Mouse (Mus musculus): ENCODE results near the gene Ddx28. TPM values are rescaled to one million over a fixed set of nuclear protein-coding genes. Genes with fewer than 3 reads are reported as not detected.

Ddx28 gene
- polyA plus RNA-seq, 1 experiment from 2014 or later: 7.5 TPM

DNA sequence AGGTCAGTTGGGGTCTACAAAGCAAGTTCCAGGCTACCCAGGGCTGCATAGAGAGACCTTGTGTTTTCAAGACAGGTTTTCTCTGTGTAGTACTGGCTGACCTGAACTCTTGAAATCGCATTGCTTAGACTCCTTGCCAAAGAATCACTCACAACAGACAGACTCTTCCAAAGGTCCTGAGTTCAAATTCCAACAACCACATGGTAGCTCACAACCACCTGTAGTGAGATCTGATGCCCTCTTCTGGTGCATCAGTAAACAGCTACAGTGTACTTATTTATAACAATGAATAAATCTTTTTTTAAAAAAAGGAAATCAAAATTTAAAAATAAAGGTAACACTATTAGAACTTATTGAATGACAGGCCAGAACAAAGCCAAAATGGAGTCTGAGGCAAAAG is 30.5 kb downstream of the Ddx28 start:
- ATAC-seq: no peak
- peak; percentile 21; the same call in 1 of the 2 replicates for TF ChIP-seq CTCF (IDR thresholded peaks at IDR 0.05; ENCODE audit: low read depth)
- no peaks in the 10 kb centered on the region for H3K4me1 ChIP-seq (replicated peaks; ENCODE audit: control insufficient read depth, insufficient read depth, low read length)
- H3K4me3 ChIP-seq (ENCODE audit: low read depth, low read length): no peak overlapping the region
- no peaks in the 10 kb centered on the region for H3K9me3 ChIP-seq (ENCODE audit: control insufficient read depth)
- WGBS: 98% methylated on average over 1 of the region's 1 CpGs
- H3K4me2 ChIP-seq (replicated peaks; ENCODE audit: low read depth): no peak overlapping the region
- H3K27me3 ChIP-seq (replicated peaks; ENCODE audit: control insufficient read depth, insufficient read depth, low read length): no peaks in the 10 kb centered on the region
- H3K36me3 ChIP-seq (ENCODE audit: control insufficient read depth, insufficient read depth): no peaks in the 10 kb centered on the region
- no peak overlapping the region for H3K9ac ChIP-seq (ENCODE audit: low read depth, low read length)
- H3K27ac ChIP-seq (ENCODE audit: low read depth, low read length): no peak overlapping the region

DNA sequence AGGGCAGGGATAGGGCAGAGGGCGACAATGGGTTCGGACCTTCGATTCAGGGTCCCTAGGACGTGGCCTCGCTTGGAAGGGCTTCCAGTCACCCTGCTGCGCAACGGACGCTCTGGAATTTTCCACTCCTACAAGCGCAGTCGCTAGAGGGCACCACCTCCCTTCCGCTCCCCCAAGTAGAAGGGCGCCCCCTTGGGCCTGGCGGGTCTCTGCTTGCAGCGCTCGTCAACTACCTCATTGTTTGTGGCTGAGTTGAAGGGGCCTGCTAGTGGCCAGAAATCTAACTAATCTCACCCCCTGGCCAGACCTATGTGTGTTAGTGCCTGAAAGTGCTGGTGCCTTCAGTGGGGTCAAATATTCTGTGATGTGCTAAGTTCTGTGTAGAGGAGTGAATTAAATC is 32.4 kb downstream of the Ddx28 start, which contains the start of gene Dpep3:
Gene Dpep3, minus strand, starts transcription at position 105 of the 400 bp plus-strand sequence.
- no peaks in the 10 kb centered on the region for H3K4me1 ChIP-seq (replicated peaks; ENCODE audit: control insufficient read depth, insufficient read depth, low read length)
- H3K27ac ChIP-seq (ENCODE audit: low read depth, low read length): no peak within 1 kb of the TSS
- no peak within 1 kb of the TSS for H3K4me3 ChIP-seq (ENCODE audit: low read depth, low read length)
- H3K4me2 ChIP-seq (replicated peaks; ENCODE audit: low read depth): no peak within 1 kb of the TSS
- 94% methylated on average over 15 of the region's 15 CpGs for WGBS
- no peaks in the 10 kb centered on the region for H3K36me3 ChIP-seq (ENCODE audit: control insufficient read depth, insufficient read depth)
- H3K27me3 ChIP-seq (replicated peaks; ENCODE audit: control insufficient read depth, insufficient read depth, low read length): no peaks in the 10 kb centered on the region
- TF ChIP-seq CTCF (IDR thresholded peaks at IDR 0.05; ENCODE audit: low read depth): 0 out of 2 replicates have a peak, but pooled peaks have one; percentile 23
- no peak for ATAC-seq
- H3K9me3 ChIP-seq (ENCODE audit: control insufficient read depth): no peaks in the 10 kb centered on the region
- H3K9ac ChIP-seq (ENCODE audit: low read depth, low read length): no peak within 1 kb of the TSS

DNA sequence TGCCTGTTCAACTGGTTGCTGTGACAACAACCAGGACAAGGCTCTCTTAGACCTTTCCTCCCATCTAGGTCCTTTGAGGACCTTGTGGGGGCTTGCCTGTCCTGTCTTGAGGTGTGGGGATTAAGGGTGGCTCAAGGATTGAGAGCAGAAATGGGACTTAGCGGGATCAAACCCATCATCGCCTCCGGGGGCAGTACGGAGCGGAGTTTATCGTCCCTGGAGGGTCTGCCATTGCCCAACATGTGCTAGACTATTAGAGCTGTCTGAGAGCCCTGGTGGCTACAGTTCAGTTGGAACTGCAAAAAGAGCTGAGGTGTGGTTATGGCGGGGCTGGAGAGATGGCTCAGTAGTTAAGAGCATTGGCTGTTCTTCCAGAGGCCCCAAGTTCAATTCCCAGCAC is 36.3 kb downstream of the Ddx28 start:
- Histone ChIP-seq H3K4me2 (replicated peaks; ENCODE audit: low read depth) (no peak overlapping the region), H3K27me3 (replicated peaks; ENCODE audit: control insufficient read depth, insufficient read depth, low read length) (no peaks in the 10 kb centered on the region), H3K36me3 (ENCODE audit: control insufficient read depth, insufficient read depth) (no peaks in the 10 kb centered on the region), H3K27ac (ENCODE audit: low read depth, low read length) (no peak overlapping the region), H3K9me3 (ENCODE audit: control insufficient read depth) (no peaks in the 10 kb centered on the region), H3K9ac (ENCODE audit: low read depth, low read length) (no peak overlapping the region), H3K4me1 (replicated peaks; ENCODE audit: control insufficient read depth, insufficient read depth, low read length) (no peaks in the 10 kb centered on the region), H3K4me3 (ENCODE audit: low read depth, low read length) (no peak overlapping the region)
- ATAC-seq: no peak
- TF ChIP-seq CTCF (IDR thresholded peaks at IDR 0.05; ENCODE audit: low read depth): peak; percentile 9; the same call in 1 of the 2 replicates
- WGBS: 76% methylated on average over 7 of the region's 7 CpGs

DNA sequence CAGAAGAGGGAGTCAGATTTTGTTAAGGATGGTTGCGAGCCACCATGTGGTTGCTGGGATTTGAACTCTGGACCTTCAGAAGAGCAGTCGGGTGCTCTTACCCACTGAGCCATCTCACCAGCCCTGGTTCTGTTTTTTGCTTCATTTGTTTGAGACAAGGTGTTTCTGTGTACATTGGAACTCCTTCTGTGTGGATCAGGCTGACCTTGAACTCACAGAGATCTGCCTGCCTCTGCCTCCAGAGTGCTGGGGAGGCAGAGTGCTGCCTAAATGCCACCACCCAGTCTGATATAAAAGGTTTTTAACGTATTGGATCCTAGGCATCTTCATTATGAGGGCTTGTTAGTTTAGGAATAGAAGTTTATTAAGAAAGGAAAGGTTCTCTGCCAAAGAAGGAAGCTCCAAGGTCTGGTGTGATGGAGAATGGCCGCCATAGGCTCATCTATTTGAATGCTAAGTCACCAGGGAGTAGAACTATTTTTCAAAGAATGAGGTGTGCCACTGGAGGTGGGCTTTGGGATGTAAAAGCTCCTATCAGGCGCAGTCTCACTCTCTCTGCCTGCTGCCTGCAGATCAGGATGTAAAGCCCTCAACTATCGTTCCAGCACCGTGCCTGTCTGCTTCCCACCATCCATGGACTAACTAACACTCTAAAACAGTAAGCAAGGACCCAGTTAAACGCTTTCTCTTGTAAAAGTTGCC is 40.5 kb downstream of the Ddx28 start:
- TF ChIP-seq CTCF (IDR thresholded peaks at IDR 0.05; ENCODE audit: low read depth): no peak
- WGBS: 76% methylated on average over 8 of the region's 8 CpGs
- Histone ChIP-seq H3K9ac (ENCODE audit: low read depth, low read length) (no peak overlapping the region), H3K27ac (ENCODE audit: low read depth, low read length) (no peak overlapping the region), H3K4me2 (replicated peaks; ENCODE audit: low read depth) (no peak overlapping the region), H3K4me3 (ENCODE audit: low read depth, low read length) (no peak overlapping the region), H3K4me1 (replicated peaks; ENCODE audit: control insufficient read depth, insufficient read depth, low read length) (no peaks in the 10 kb centered on the region), H3K9me3 (ENCODE audit: control insufficient read depth) (no peaks in the 10 kb centered on the region), H3K27me3 (replicated peaks; ENCODE audit: control insufficient read depth, insufficient read depth, low read length) (no peaks in the 10 kb centered on the region), H3K36me3 (ENCODE audit: control insufficient read depth, insufficient read depth) (no peaks in the 10 kb centered on the region)
- ATAC-seq: no peak

DNA sequence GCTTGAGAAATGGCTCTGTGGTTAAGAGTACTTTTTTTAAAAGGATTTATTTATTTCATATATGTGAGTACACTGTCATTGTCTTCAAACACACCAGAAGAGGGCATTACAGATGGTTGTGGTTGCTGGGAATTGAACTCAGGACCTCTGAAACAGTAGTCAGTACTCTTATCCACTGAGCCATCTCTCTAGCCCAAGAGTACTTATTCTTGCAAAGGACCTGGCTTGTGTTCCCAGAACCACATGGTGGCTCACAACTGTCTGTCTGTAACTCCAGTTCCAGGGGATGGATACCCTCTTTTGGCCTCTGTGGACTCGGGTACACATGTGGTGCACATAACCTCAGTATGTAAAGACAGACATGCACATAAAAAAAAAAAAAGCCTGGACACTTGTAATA is 42.3 kb downstream of the Ddx28 start:
- ATAC-seq: no peak
- no peaks in the 10 kb centered on the region for H3K9me3 ChIP-seq (ENCODE audit: control insufficient read depth)
- H3K4me1 ChIP-seq (replicated peaks; ENCODE audit: control insufficient read depth, insufficient read depth, low read length): no peaks in the 10 kb centered on the region
- no peak overlapping the region for H3K27ac ChIP-seq (ENCODE audit: low read depth, low read length)
- H3K27me3 ChIP-seq (replicated peaks; ENCODE audit: control insufficient read depth, insufficient read depth, low read length): peaks cover 8% of the 10 kb centered on the region; the same call in 1 of the 2 replicates
- no peak overlapping the region for H3K9ac ChIP-seq (ENCODE audit: low read depth, low read length)
- H3K36me3 ChIP-seq (ENCODE audit: control insufficient read depth, insufficient read depth): no peaks in the 10 kb centered on the region
- H3K4me3 ChIP-seq (ENCODE audit: low read depth, low read length): no peak overlapping the region
- no peak for TF ChIP-seq CTCF (IDR thresholded peaks at IDR 0.05; ENCODE audit: low read depth)
- WGBS: 94% methylated on average over 1 of the region's 1 CpGs
- H3K4me2 ChIP-seq (replicated peaks; ENCODE audit: low read depth): no peak overlapping the region

DNA sequence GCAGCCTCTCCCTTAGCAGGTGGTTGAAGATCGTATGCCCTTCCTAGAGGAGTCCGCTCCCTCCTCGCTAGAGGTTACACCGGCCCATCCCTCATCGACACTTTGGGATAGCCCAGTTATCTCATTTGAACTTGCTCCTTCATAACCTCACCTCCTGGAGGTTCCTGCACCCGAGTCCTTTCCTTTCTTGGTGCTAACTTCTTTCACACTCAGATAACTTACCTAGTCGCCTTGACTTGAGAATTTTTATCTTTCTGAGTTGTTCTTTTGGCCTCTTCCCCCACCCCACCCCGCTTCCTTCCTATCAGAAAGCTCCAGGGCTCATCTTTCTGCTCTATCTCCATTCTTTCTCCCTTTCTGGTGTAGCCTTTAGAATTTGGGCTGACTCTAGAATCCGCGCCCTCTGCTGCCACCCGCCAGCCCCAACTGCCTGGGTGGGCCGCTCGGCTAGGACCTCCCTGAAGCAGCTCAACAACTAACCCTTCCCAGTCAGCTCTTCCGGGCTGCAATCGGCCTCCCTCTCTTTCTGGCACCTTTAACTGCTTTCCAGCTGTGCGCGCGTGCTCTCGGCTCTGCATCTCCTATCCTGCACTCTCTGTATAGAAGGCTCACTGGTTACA is 44.9 kb downstream of the Ddx28 start:
- WGBS: 11% methylated on average over 19 of the region's 19 CpGs
- ATAC-seq: no peak
- Histone ChIP-seq H3K9ac (ENCODE audit: low read depth, low read length) (no peak overlapping the region), H3K4me1 (replicated peaks; ENCODE audit: control insufficient read depth, insufficient read depth, low read length) (no peaks in the 10 kb centered on the region), H3K27ac (ENCODE audit: low read depth, low read length) (peak overlapping the region; percentile 41), H3K4me2 (replicated peaks; ENCODE audit: low read depth) (peak overlapping the region; percentile 80), H3K9me3 (ENCODE audit: control insufficient read depth) (no peaks in the 10 kb centered on the region), H3K27me3 (replicated peaks; ENCODE audit: control insufficient read depth, insufficient read depth, low read length) (peaks cover 8% of the 10 kb centered on the region; the same call in 1 of the 2 replicates), H3K4me3 (ENCODE audit: low read depth, low read length) (peak overlapping the region; percentile 3; the same call in 1 of the 2 replicates), H3K36me3 (ENCODE audit: control insufficient read depth, insufficient read depth) (no peaks in the 10 kb centered on the region)
- TF ChIP-seq CTCF (IDR thresholded peaks at IDR 0.05; ENCODE audit: low read depth): no peak
